Mouse (Mus musculus): ENCODE measurements around the gene Vmn1r34.
"Not testable (repeated sequence)": the region's sequence is repeated elsewhere in the genome, so short reads cannot be mapped to it uniquely, and the experiment has no call there.

Gene Vmn1r34

GRCm38 (mm10) chr6:66643779-66644178 lies at the start of gene Vmn1r34:
Gene Vmn1r34 (minus strand): TSS chr6:66643879.
- DNase-seq (ENCODE audit: low spot score) = no peak

GRCm38 (mm10) chr6:66685806-66686205 lies 42.1 kb upstream of the Vmn1r34 start, which contains the start of gene Vmn1r35:
Gene Vmn1r35 (minus strand): TSS chr6:66685906.
- no peak for DNase-seq (ENCODE audit: low spot score)

- not testable (repeated sequence) for DNase-seq (ENCODE audit: low spot score)
Observed at GRCm38 (mm10) chr6:66618182-66618581, 25.5 kb downstream of the Vmn1r34 start, which contains the start of gene Vmn1r33. Gene Vmn1r33 (minus strand): TSS chr6:66618282.

DNA sequence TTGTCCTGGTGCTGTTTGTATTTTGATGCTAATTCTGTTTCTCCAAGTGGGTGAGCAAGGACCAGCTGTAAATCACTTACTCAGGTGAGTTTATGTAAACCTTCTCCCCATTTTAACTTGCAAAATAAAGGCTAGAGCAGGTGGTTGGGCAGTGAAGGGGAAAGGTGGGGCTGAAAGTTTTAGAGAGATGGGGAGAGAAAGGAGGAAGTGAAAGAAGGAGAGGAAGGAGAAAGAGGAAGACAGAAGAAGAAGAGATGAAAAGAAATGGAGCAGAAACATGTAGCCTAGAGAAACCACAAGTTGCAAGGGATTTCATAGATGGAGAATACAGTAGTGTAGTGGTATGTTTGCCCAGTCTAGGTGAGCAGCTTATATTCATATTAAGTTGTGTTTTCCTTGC lies 47.9 kb downstream of the Vmn1r34 start:
- no peak for DNase-seq (ENCODE audit: low spot score)
